Mouse (Mus musculus): Measurements from ENCODE around the gene Bnipl.

Bnipl gene

DNA sequence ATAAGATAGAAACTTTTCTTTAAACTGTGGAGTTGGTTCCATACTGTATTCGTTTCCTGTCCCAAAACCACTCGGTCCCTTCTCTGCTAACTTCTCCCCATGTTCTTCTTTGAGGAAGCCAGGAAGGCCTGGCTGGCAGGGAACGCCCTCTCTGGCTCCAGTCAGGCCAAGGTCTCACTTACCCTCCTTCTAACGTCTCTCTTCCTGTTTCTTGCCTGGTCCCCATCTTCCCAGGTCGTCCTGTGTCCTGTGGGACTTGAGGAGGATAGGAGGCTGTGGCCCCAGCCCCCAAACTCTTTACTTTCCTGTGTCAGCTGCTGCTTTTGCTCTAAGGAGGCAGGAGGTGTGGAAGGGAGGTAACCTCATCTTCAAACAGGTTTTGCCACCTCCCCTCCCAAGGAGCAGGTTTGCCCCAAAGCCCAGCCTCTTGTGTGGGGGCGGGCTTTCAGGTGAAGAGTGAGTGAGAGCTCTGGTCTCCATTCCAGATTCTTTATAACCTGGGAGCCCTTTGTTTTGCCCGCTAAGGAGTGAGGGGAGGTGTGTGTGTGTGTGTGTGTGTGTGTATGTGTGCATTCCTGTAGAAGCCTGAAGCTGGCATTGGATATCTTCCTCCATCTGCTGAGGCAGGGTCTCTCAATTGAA, at the start of gene Bnipl:
Gene Bnipl (minus strand): TSS at position 411 of the 642 bp plus-strand sequence.
- no peak for DNase-seq

- DNase-seq, result no peak
Observed at GRCm38 (mm10) chr3:95298018-95298417, 47.0 kb upstream of the Bnipl start.

GRCm38 (mm10) chr3:95296103-95296469, 45.1 kb upstream of the Bnipl start:
- peak; percentile 67 for DNase-seq

DNA sequence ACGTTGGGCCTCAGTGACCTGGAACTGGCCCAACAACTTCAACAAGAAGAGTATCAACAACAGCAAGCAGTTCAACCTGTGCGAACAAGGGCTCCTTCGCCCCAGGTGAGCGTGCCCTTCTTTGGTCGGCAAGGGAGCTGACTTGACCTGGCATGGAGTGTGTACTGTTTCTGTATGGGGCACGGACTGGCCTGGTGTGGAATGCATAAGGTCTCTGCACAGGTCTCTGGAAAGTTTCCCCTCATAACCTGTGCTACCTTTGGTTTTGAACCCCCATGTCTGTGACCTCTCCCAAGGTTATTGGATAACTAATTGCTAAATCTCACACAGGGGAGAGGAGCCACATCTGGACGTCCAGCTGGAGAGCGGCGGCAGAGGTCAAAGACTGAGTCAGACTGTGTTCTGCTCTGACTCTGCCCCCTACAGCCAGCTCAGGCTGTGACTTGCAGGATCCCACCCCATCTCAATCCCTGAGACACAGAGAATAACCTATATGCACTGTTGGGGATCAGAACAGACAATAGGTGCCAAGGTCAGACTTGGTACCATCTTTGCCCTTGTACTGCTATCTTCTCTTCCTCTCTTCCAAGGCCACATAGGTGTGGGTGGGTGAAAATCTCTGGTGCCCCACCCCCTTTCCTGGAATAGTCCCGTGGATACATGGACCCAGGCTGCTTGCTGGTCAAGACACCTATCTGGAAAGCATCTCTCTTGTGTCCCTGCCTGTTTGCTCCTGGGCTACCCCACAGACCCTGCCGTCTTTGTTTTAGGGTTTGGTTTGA, 44.5 kb upstream of the Bnipl start:
- DNase-seq, result peak; percentile 74

DNA sequence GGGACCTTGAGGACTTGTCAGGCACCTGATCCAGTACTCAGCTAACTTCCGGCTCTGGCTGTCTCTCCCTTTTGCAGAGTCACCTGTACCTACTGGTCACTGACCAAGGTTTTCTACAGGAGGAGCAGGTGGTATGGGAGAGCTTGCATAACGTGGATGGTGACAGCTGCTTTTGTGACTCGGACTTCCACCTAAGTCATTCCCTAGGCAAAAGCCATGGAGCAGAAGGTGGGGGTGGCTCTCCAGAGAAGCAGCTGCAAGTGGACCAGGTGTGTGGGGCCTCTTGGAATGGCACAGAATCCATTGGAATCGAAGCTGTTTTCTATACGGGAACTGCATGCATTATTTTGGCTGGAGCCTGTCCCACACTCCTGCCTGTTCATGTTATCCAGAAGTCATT, 43.7 kb upstream of the Bnipl start:
- DNase-seq, result no peak

DNA sequence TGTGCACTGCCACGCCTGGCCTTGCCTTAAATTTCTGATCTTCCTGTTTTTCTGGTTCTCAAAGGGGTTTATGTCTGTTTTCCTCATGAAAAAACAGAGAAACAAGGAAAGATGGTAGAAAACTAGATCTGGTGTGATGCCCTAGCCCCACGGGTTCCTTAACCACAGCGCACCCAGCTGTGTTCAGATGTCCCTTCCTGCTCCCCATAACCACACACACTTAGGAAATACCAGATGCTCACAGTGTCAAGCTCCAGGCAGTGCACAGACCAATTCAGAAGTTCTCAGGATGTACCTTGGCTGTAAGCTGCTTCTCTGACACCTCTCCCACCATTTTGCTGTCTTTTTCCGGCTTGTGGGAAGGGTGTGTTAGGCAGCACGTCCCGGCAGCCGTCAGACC, 43.3 kb upstream of the Bnipl start:
- no peak for DNase-seq

DNA sequence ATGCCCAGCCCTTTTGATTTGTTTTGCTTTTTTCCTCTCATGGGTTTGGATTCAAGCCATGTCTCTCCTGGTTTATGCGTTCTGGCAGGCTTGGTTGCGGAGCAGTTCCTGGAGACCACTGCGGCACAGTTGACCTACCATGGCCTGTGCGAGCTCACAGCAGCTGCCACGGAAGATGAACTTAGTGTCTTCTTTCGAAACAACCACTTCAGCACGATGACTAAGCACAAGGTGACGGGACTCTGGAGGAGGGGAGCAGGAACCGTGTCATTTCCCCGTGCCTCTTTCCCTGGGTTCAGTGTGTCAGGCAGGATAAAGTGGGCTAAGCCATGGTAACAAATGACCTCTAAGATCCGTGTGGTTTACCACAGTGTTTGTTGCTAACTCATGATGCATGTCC, 42.5 kb upstream of the Bnipl start:
- peak; percentile 60 for DNase-seq

- DNase-seq, result no peak
Observed at GRCm38 (mm10) chr3:95292899-95293298, 41.9 kb upstream of the Bnipl start.

- no peak for DNase-seq
Observed at GRCm38 (mm10) chr3:95291041-95291440, 40.0 kb upstream of the Bnipl start.

GRCm38 (mm10) chr3:95290156-95290555, 39.2 kb upstream of the Bnipl start:
- DNase-seq, result no peak

DNA sequence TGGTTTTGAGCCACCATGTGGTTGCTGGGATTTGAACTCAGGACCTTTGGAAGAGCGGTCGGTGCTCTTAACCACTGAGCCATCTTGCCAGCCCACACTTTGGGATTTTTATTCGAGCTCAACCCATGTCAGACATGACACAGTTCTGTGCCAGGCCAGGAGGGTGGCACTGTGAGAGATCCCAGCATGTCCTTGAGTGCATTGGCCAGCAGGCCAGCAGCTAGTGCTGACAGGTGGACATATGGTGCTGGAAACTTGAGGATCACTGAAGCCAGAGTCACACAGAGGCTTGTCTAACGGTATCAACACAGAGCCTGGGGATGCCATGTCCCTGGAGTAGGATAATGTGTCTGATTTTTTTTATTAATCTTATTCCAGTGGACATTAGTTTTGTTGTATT, 38.4 kb upstream of the Bnipl start:
- DNase-seq, result no peak

- DNase-seq, result peak; percentile 37
Observed at GRCm38 (mm10) chr3:95287541-95287940, 36.5 kb upstream of the Bnipl start.

- DNase-seq, result peak; percentile 32
Observed at GRCm38 (mm10) chr3:95286510-95286909, 35.5 kb upstream of the Bnipl start.

DNA sequence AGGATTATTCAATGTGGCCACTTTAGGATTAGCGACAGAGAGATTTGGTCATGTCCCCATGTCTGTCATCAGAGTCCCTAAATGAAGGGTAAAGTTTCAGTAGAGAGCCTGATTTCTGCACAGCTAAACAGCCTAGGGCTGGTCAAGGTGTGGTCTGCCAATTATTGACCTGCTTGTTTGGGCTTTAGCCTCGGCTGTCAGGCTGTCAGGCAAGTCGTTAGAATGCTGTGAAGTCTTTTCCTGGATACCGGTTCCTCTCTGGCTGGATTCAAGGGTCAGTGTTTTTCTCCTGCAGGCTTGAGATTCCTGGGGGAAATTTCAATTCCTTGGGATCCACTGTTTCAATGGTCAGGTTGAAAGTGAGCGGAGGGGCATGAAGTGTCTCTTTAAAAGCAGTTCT, 35.0 kb upstream of the Bnipl start:
- peak; percentile 45 for DNase-seq

DNA sequence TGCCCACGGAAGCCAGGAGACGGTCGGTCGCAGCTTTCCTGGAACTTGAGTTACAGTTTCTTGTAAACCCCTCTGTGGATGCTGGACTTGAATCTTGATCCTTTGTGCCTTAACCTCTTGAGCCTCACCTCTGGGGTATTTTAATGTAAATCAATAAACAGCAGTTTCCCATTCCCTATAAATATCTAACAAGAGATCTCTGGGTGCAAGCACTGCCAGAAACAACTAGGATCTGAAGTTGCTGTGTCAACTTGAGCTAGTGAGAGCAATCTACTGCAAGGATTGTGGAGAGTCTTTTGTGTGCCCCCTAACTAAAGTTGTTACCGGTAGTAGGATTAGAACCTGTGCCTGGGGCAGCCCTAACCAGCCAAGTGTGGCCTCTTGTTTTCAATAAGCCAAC, 34.4 kb upstream of the Bnipl start:
- DNase-seq, result no peak

- no peak for DNase-seq
Observed at GRCm38 (mm10) chr3:95284501-95285281, 33.7 kb upstream of the Bnipl start.

DNA sequence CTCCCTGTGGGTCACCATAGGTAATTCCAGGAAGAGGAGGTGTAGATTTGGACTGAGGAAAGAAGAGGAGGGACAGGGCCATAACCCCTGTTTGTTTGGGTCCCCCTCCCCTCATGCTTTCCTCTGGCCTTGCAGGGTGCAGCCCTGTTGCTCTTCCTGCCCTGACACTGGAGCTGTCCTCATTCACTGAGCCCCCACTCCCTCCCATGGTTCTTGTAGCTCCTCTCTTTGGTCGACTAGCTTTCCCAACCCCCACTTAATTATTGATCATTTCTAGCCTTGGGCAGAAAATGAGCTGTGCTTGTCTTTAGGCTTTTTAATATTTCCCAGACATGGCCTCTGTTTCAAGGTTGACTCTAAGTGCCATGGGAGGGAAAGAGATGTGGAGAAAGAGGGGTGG, 33.1 kb upstream of the Bnipl start:
- no peak for DNase-seq

- no peak for DNase-seq
Observed at GRCm38 (mm10) chr3:95283589-95283941, 32.6 kb upstream of the Bnipl start.

DNA sequence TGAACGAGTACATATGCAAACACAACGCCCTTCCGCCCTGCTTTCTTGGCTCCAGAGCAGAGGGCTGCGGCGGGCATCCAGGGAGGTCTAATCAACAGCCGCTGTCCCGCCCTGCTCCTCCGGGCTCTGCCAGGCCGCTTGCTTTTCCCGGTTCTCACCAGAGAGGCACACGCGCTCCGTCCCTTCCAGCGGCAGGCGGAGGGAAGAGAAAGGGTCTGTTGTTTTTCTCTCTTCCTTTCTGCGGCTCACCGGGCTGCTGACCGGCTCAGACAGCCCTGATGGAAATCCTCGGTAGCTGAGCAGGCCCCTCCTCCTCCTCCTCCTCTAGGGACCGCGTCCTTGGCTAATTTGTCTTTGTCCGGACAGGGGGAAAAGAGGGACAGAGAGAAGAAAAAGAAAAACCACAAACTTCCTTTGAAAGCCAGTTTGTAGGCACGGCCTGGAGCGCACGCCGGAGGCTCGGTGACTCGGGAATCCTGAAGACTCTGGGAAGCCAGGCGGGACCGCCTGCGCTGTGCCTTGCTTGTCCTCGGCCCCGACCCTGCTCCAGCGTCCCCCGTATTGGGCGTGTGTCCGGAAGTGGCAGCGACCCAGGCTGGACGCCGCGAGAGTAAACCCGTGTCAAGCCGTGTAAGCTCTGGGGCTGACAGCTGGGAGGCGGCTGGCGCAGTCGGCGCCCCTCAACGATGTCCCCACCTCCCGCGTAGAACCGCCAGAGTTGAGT, 32.0 kb upstream of the Bnipl start:
- DNase-seq, result peak; percentile 85

DNA sequence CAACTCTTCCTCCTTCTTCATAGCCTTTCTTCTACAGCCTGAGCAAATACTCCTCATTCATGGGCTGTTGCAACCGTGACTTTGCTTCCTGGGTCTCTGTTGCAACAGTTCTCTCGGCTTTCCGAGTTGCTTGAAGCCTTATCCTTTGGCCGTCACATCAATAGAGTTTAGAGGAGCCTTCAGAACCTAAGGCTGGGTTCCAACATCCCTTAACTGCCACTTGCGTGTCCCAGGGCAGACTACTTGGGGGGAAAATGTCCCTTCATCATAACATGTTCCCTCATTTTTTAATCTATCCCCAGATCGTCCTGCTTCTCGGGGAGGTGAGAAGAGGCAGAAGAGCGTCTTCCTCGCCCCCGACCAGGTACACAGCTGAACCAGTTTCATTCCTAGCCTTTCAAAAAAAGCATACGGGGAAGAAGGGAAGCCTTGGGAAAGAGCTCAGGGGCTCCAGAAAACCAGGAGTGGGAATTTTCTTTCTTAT, 31.4 kb upstream of the Bnipl start:
- no peak for DNase-seq

- DNase-seq, result peak; percentile 98
Observed at GRCm38 (mm10) chr3:95281216-95282126, 30.5 kb upstream of the Bnipl start, which contains the start of the genes Mindy1 and Prune1. Mindy1 (plus strand) TSS chr3:95281345. Prune1 (minus strand) TSS chr3:95282076.

DNA sequence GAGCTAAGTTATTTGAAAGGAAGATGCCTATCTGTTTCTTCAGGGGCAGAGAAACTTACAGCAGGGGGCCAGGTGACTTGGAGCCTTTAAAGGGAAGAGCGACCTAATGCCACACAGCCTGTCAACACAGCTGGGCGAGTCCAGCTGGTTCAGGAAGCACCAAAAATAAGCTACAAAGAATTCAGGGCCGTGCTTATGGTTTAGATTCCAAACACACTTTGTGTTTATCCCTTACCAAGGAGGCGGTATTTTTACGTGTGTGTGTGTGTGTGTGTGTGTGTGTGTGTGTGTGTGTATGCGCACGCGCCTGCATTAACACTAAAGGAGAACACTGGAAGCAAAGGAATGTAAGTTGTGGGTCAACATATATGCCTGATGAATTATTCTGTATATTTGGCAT, 29.8 kb upstream of the Bnipl start:
- DNase-seq, result peak; percentile 49
